Comparison of ENCODE assay signal across 14 mouse cellular contexts in genomic region chr17:28032219-28032618, GRCm38 (mm10). TPM values are rescaled to one million over a fixed set of nuclear protein-coding genes. Genes with fewer than 3 reads are reported as not detected.
DNase-seq lines count a peak whose midpoint lies in the region; ATAC-seq and TF ChIP-seq lines count a peak whose summit lies in the region.
"Had no signal": no experiment of that assay in that cellular context is flagged by ENCODE, and none has a peak within 500 bp of the region (broad histone marks: within the 10 kb centered on the region; RNA-seq: fewer than 3 reads in every experiment).

No protein-coding gene starts in this region.

- no peak overlapping the region for H3K4me3 ChIP-seq in layer of hippocampus, adult 2 months
- no peak overlapping the region for H3K4me3 ChIP-seq in embryonic facial prominence, embryonic 13.5 days
- no peak overlapping the region for H3K4me3 ChIP-seq in forebrain, embryonic 16.5 days (replicated peaks; ENCODE audit: low read length)
- no peak overlapping the region for H3K4me3 ChIP-seq in limb, embryonic 13.5 days
- H3K4me3 ChIP-seq: lung, embryonic 15.5 days had no signal

- DNase-seq in layer of hippocampus, adult 2 months (ENCODE audit: low spot score in 2 of 2), result no peak
- DNase-seq in layer of hippocampus, postnatal 25 days (ENCODE audit: extremely low spot score in 1 of 2, low spot score in 1 of 2), result no peak
- no peak for DNase-seq in Muller cell, postnatal 12 days (ENCODE audit: inconsistent ontology term)
- no peak for DNase-seq in adrenal gland, postnatal 25 days
- DNase-seq: adrenal gland, postnatal 14 days; cerebellum, adult 11 months; kidney, adult 11 months; thymus, adult 2 months had no signal

- peaks cover 6% of the 10 kb centered on the region; the same call in 1 of the 2 replicates for H3K36me3 ChIP-seq in embryonic facial prominence, embryonic 13.5 days
- no peaks in the 10 kb centered on the region for H3K36me3 ChIP-seq in forebrain, embryonic 16.5 days (ENCODE audit: control insufficient read depth, insufficient read depth)
- H3K36me3 ChIP-seq in limb, embryonic 13.5 days, result peaks cover 15% of the 10 kb centered on the region
- H3K36me3 ChIP-seq: lung, embryonic 15.5 days had no signal

- H3K4me1 ChIP-seq in embryonic facial prominence, embryonic 13.5 days, result peaks cover 37% of the 10 kb centered on the region
- H3K4me1 ChIP-seq in forebrain, embryonic 16.5 days (replicated peaks; ENCODE audit: control insufficient read depth, insufficient read depth, low read length), result peaks cover 33% of the 10 kb centered on the region
- H3K4me1 ChIP-seq in limb, embryonic 13.5 days, result peaks cover 45% of the 10 kb centered on the region

- H3K9ac ChIP-seq in embryonic facial prominence, embryonic 13.5 days, result peak overlapping the region; percentile 36; the same call in 1 of the 2 replicates
- H3K9ac ChIP-seq in forebrain, embryonic 16.5 days (replicated peaks; ENCODE audit: low read depth, low read length), result peak overlapping the region; percentile 19; the same call in 1 of the 2 replicates
- H3K9ac ChIP-seq in limb, embryonic 13.5 days, result 0 out of 2 replicates have a peak overlapping the region, but pooled peaks have one; percentile 14
- H3K9ac ChIP-seq: lung, embryonic 15.5 days had no signal

- peak overlapping the region; percentile 84 for H3K27ac ChIP-seq in layer of hippocampus, adult 2 months
- no peak overlapping the region for H3K27ac ChIP-seq in embryonic facial prominence, embryonic 13.5 days
- H3K27ac ChIP-seq in forebrain, embryonic 16.5 days (ENCODE audit: low read length), result peak overlapping the region; percentile 68
- H3K27ac ChIP-seq in limb, embryonic 13.5 days, result no peak overlapping the region
- H3K27ac ChIP-seq: lung, embryonic 15.5 days had no signal

- WGBS in embryonic facial prominence, embryonic 13.5 days, result 72% methylated on average over 10 of the region's 10 CpGs
- 35% methylated on average over 10 of the region's 10 CpGs for WGBS in forebrain, embryonic 16.5 days
- WGBS in limb, embryonic 13.5 days, result 64% methylated on average over 10 of the region's 10 CpGs

- ATAC-seq in embryonic facial prominence, embryonic 13.5 days (ENCODE audit: insufficient number of reproducible peaks, insufficient read depth, low FRiP score, low TSS enrichment, low read depth), result no peak
- no peak for ATAC-seq in forebrain, embryonic 16.5 days
- no peak for ATAC-seq in limb, embryonic 13.5 days (ENCODE audit: low FRiP score, low read depth)
- ATAC-seq in cerebellum, adult (ENCODE audit: insufficient number of reproducible peaks, low FRiP score, low TSS enrichment), result no peak

- no peaks in the 10 kb centered on the region for H3K27me3 ChIP-seq in embryonic facial prominence, embryonic 13.5 days
- H3K27me3 ChIP-seq in forebrain, embryonic 16.5 days (replicated peaks; ENCODE audit: control insufficient read depth, insufficient read depth, low read length), result no peaks in the 10 kb centered on the region
- H3K27me3 ChIP-seq in limb, embryonic 13.5 days, result no peaks in the 10 kb centered on the region
- H3K27me3 ChIP-seq: CH12.LX; lung, embryonic 15.5 days had no signal

- no peak for TF ChIP-seq CTCF in layer of hippocampus, adult 2 months (conservative IDR thresholded peaks at IDR 0.05)

- H3K9me3 ChIP-seq in embryonic facial prominence, embryonic 13.5 days, result no peaks in the 10 kb centered on the region
- H3K9me3 ChIP-seq in forebrain, embryonic 16.5 days (ENCODE audit: control insufficient read depth, low read length), result no peaks in the 10 kb centered on the region
- no peaks in the 10 kb centered on the region for H3K9me3 ChIP-seq in limb, embryonic 13.5 days
- H3K9me3 ChIP-seq: lung, embryonic 15.5 days had no signal

- H3K4me2 ChIP-seq in embryonic facial prominence, embryonic 13.5 days, result no peak overlapping the region
- H3K4me2 ChIP-seq in forebrain, embryonic 16.5 days (ENCODE audit: low read length), result no peak overlapping the region
- no peak overlapping the region for H3K4me2 ChIP-seq in limb, embryonic 13.5 days (replicated peaks)
- H3K4me2 ChIP-seq: lung, embryonic 15.5 days had no signal

RNA-seq across cellular contexts. Expression of gene Tcp11, which starts 48.2 kb away (rescaled TPM):
- total RNA-seq in layer of hippocampus, adult 2 months (2021), result under 1 TPM; 0.74 to 0.84 TPM
- total RNA-seq in layer of hippocampus, postnatal 25 days (2021), result 1 to 10 TPM; 1.2 to 1.3 TPM
- 1.9 and 2.1 TPM in 2 replicates for polyA plus RNA-seq in embryonic facial prominence, embryonic 13.5 days (2015; fragmentation: Nextera tagmentation; extraction: Ambion mirVana)
- 1.7 and 1.8 TPM in 2 replicates for polyA plus RNA-seq in forebrain, embryonic 16.5 days (2015; fragmentation: Nextera tagmentation; extraction: Ambion mirVana)
- 1.4 and 1.9 TPM in 2 replicates for polyA plus RNA-seq in limb, embryonic 13.5 days (2015; fragmentation: Nextera tagmentation; extraction: Ambion mirVana)
- not detected in 2 replicates for total RNA-seq in adrenal gland, postnatal 25 days (2021)
- total RNA-seq: adrenal gland, postnatal 14 days; CH12.LX had no signal

Comparison
In these comparisons a context has a peak if more than half of its experiments do, and no peak if none do; other contexts are left out.
1. H3K27ac ChIP-seq: peak in layer of hippocampus, adult 2 months (single experiment) and forebrain, embryonic 16.5 days (single experiment); none in embryonic facial prominence, embryonic 13.5 days (single experiment) and limb, embryonic 13.5 days (single experiment).
2. Peak in every context shown above with its lines, with median percentiles within 50 percentile points of each other: H3K9ac ChIP-seq.